Mouse (Mus musculus) testis, adult 2 months (tissue): Measurements from ENCODE around the gene Rock2. TPM values are rescaled to one million over a fixed set of nuclear protein-coding genes. Genes with fewer than 3 reads are reported as not detected.
A peak's percentile ranks its signal among the peaks of the same experiment; 100 is the strongest.

Experiments
- H3K27ac ChIP-seq: fragments of 200-500 bp; 2 replicates; pipeline ENCODE4 v1.5.1; 2012; ENCODE audit warnings: low read depth, low read length; ENCODE audit not compliant: control insufficient read depth, insufficient read depth
- H3K27me3 ChIP-seq: fragments of 200-500 bp; 2 replicates; pipeline ENCODE4 v1.6.1; 2012; ENCODE audit warnings: mild to moderate bottlenecking, low read length, moderate library complexity; ENCODE audit not compliant: control insufficient read depth, insufficient read depth
- H3K36me3 ChIP-seq: fragments of 200-500 bp; 2 replicates; pipeline ENCODE4 v1.6.1; 2012; ENCODE audit warnings: mild to moderate bottlenecking, low read length; ENCODE audit not compliant: control insufficient read depth, insufficient read depth
- H3K4me1 ChIP-seq: fragments of 200-500 bp; 2 replicates; pipeline ENCODE4 v1.6.1; 2012; ENCODE audit warnings: low read length; ENCODE audit not compliant: control insufficient read depth, insufficient read depth
- H3K4me3 ChIP-seq: fragments of 200-500 bp; 2 replicates; pipeline ENCODE4 v1.5.1; 2012; ENCODE audit warnings: low read depth, mild to moderate bottlenecking, low read length, moderate library complexity, mixed read lengths; ENCODE audit not compliant: control insufficient read depth
- CTCF ChIP-seq: fragments of 200-500 bp; IDR thresholded peaks from 2 replicates; pipeline ENCODE4 v1.5.1; 2012; ENCODE audit warnings: low read depth, mild to moderate bottlenecking, inconsistent platforms, low read length, moderate library complexity; ENCODE audit not compliant: control insufficient read depth, insufficient read depth, insufficient replicate concordance
- POLR2A ChIP-seq: fragments of 200-500 bp; IDR thresholded peaks from 2 replicates; pipeline ENCODE4 v1.6.1; 2012; ENCODE audit warnings: low read depth, mild to moderate bottlenecking, inconsistent platforms, low read length, moderate library complexity; ENCODE audit not compliant: control insufficient read depth
- polyA plus RNA-seq: library from polyadenylated mRNA; depleted of rRNA; stranded (reverse); fragments of >200 nt; gene quantifications from 2 replicates; pipeline ENCODE4 v1.2.3, GENCODE M21; 2012; rRNA removed

Gene Rock2
- polyA plus RNA-seq = 2.1 and 2.9 TPM in 2 replicates

DNA sequence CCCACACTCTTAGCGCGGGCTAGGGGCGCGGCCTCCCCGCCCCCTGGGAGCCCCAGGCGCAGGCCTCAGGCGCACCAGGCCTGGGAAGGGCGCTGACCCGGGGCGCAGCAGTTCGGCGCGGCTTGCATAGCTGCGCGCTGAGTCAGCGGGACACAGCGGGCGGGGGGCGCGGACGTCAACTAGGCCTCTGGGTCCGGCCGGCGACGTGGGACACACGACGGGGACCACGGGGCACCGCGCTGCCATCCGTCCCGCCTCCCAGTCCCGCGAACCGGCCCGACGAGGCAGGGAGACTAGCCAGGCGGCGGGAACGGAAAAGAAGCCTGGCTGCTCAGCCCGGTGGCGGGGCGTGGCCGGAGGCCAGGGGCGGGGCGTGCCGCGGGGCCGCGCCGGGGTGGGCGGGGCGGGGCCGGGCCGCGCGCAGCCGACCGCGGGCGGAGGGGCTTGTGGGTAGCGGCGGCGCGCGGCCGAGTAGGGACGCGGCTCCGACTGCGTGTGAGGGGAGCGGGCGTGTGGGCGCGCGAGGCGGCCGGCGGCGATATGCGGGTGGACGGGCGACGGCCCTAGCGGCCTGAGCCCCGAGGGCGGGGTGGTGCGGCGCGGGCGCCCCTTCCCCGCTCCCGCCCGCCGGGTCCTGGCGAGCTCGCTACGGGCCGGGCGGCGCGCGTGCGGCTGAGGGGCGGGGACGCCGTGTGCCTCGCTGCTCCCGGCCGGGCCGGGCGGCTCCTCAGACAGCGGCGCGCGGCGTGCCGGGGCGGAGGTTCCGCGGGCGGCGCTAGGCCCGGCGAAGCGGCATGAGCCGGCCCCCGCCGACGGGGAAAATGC, at the start of gene Rock2:
Rock2 (plus strand) TSS at position 500 of the 825 bp plus-strand sequence.
- Histone ChIP-seq H3K27ac (peak within 1 kb of the TSS; percentile 100), H3K27me3 (no peaks in the 10 kb centered on the region), H3K36me3 (no peaks in the 10 kb centered on the region), H3K4me1 (peaks cover 12% of the 10 kb centered on the region), H3K4me3 (peak within 1 kb of the TSS; percentile 99)
- TF ChIP-seq CTCF (no peak), POLR2A (peak; percentile 85)

DNA sequence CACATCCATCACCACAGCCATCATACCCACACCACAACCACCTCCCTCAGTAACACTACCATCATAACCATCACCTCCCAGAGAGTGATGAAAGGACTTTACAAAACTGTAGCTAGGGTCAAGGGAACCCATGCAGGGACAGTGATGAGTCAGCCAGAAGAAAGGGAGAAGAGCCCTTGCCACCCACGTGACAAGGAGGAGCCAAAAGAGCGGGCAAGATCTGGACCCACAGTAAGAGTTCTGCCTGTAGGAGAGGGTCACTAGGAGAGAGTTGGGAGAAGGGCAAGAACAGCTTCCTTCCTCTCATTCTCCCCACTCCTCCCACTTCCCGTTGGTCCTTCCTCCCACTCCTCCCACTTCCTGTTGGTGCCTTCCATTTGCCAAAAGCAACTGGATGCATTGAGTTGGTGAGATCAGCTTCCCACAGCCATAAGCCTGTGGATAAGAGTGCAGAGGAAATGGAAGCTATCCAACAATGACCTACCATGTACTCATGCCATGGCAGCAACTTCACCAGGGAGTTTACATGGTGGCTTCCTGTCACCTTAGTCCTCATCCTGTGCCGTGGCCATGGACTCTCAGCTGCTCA, 47.4 kb upstream of the Rock2 start:
- Histone ChIP-seq H3K27me3 (no peaks in the 10 kb centered on the region), H3K4me1 (peaks cover 5% of the 10 kb centered on the region; the same call in 1 of the 2 replicates), H3K36me3 (no peaks in the 10 kb centered on the region), H3K4me3 (no peak overlapping the region), H3K27ac (no peak overlapping the region)
- TF ChIP-seq POLR2A (no peak), CTCF (no peak)

DNA sequence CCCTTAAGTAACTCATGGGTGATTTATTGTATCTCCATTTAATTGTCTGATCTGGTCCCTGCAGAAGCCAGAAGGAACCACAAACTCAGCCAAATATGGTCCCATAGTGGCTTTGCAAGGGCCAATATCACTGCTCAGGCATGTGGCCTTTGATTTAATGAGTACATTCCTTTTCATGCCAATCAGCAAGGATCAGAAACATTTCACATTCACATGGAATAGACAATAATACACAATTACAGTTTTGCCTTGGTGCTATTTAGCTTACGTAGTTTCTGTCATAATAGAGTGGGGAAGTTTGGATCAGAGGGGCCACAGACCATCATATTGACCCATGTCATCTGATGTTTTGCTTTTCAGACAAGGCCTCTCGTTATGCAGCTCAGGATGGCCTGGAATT, 46.2 kb upstream of the Rock2 start:
- Histone ChIP-seq H3K27me3 (no peaks in the 10 kb centered on the region), H3K4me1 (peaks cover 5% of the 10 kb centered on the region; the same call in 1 of the 2 replicates), H3K27ac (no peak overlapping the region), H3K4me3 (no peak overlapping the region), H3K36me3 (no peaks in the 10 kb centered on the region)
- TF ChIP-seq CTCF = no peak
- no peak for TF ChIP-seq POLR2A

- Histone ChIP-seq H3K27ac (no peak overlapping the region), H3K36me3 (no peaks in the 10 kb centered on the region)
- TF ChIP-seq POLR2A = no peak
- no peak for TF ChIP-seq CTCF
Measured at GRCm38 (mm10) chr12:16849821-16850220, 44.9 kb upstream of the Rock2 start.

DNA sequence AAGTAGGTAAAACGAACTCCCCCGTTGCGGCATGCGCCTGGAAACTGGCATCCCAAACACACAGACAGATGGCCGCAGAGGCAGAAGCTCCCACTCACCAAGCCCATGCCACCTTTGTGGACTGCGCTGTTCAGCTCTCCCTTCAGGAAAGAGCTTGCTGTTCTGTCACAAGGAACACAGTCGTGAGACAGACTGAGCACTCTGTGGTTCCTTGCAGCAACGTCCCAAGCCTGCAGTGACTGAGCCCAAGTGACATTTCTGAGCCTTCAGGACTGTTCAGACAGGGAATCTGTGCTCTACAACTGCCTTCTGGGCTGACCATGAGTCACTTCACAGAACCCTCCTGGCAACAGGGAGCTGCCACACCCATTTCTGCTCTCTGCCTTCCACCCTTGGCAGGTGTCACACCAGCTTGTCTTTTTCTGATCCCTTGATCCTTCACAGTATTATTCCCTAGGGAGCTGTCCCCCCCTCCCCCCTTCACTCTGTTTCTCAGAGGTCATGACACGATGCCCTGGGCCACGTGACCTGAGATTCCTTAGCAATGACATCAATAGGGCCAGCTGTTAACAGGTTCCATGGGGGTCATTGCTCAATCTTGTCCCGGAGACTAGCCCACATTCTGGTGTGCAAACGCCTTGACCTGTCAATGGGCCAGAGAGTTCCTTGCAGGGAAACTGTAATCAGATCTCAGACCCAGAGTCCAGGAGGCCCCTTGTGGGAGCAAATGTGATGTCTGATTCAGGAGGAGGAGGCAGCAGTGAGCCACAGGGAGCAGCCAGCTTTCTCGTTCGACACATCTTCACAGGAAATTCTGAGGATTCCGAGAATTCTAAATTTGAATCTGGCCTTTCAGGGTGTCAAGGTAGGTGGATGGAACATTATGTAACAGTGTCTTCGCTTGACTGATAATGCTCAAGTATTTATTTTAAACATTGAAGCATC, 44.0 kb upstream of the Rock2 start:
- TF ChIP-seq POLR2A (no peak), CTCF (no peak)
- Histone ChIP-seq H3K36me3 (no peaks in the 10 kb centered on the region), H3K27ac (no peak overlapping the region), H3K4me1 (peaks cover 5% of the 10 kb centered on the region; the same call in 1 of the 2 replicates), H3K27me3 (no peaks in the 10 kb centered on the region), H3K4me3 (no peak overlapping the region)

More at GRCm38 (mm10) chr12:16849821-16850220, 44.9 kb upstream of the Rock2 start:
- peaks cover 5% of the 10 kb centered on the region; the same call in 1 of the 2 replicates for H3K4me1 ChIP-seq
- no peaks in the 10 kb centered on the region for H3K27me3 ChIP-seq
- no peak overlapping the region for H3K4me3 ChIP-seq

DNA sequence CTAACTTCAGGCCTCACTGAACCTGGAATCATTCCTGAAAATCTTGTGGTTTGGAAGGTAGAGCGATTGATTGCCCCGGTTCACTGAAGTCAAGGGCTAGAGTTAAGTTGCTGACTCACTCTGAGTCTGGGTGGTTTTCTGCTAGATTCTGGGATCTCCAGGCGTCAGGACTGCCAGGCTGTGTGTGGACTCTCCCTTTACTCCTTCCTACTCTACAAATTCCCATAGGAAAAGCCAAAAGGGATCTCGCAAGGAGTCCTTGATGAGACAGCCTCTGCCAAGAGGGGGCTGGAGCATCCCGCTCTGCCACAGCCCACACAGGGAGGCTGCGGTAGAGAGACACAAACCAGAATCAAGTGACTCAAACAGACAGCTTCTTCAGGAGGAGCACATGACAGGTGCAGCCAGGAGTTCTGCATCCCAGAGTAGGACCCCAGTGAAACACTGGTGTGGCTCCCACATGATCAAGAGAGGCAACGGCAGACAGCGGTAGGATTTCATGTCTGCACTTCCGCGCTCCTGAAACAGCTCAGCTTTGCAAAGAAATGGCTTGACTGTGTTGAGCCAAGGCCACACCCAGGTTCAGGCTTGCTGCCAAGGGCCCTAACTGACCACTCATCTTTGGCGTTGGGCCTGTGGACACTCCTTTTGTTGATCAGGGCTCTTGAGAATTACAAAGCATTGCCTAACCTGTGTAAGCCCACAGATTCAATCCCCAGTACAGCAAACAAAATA, 41.1 kb upstream of the Rock2 start:
- no peaks in the 10 kb centered on the region for H3K36me3 ChIP-seq
- H3K27ac ChIP-seq = peak overlapping the region; percentile 70
- H3K4me3 ChIP-seq = no peak overlapping the region
- peaks cover 7% of the 10 kb centered on the region; the same call in 1 of the 2 replicates for H3K4me1 ChIP-seq
- no peak for TF ChIP-seq CTCF
- TF ChIP-seq POLR2A = no peak
- no peaks in the 10 kb centered on the region for H3K27me3 ChIP-seq

DNA sequence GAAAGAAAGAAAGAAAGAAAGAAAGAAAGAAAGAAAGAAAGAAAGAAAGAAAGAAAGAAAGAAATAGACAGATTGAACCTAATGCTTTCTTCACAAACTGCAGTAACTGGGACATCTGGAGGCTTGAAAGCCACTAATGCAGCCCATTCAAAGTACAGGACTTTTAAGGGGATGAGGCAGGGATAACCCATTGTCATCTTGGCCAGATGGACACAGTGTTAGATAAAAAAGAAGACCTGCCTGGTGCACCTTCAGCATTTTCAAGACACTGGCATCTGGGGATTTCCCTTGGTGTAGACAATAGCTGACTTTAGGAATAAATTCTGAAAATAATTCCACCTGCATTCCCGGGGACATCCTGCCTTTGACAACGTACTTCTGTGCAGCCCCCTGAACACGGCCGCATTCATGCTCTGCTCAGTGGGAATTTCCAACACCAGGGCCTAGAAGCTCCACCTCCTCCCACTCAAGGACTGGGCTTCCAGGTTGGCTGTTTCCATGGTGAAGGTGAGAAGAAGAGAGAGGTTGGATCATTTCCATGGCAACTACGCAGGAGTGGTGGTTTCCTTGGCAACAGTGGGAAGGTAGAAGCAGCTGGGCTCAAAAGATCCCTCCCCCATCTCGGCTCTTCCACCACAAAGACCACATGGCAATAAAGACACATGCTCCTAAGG, 38.9 kb upstream of the Rock2 start:
- Histone ChIP-seq H3K27me3 (no peaks in the 10 kb centered on the region), H3K4me3 (peak overlapping the region; percentile 36), H3K27ac (no peak overlapping the region), H3K36me3 (no peaks in the 10 kb centered on the region), H3K4me1 (peaks cover 3% of the 10 kb centered on the region; the same call in 1 of the 2 replicates)
- no peak for TF ChIP-seq POLR2A
- no peak for TF ChIP-seq CTCF
